Mouse (Mus musculus): ENCODE data around the gene Gp1ba.

DNA sequence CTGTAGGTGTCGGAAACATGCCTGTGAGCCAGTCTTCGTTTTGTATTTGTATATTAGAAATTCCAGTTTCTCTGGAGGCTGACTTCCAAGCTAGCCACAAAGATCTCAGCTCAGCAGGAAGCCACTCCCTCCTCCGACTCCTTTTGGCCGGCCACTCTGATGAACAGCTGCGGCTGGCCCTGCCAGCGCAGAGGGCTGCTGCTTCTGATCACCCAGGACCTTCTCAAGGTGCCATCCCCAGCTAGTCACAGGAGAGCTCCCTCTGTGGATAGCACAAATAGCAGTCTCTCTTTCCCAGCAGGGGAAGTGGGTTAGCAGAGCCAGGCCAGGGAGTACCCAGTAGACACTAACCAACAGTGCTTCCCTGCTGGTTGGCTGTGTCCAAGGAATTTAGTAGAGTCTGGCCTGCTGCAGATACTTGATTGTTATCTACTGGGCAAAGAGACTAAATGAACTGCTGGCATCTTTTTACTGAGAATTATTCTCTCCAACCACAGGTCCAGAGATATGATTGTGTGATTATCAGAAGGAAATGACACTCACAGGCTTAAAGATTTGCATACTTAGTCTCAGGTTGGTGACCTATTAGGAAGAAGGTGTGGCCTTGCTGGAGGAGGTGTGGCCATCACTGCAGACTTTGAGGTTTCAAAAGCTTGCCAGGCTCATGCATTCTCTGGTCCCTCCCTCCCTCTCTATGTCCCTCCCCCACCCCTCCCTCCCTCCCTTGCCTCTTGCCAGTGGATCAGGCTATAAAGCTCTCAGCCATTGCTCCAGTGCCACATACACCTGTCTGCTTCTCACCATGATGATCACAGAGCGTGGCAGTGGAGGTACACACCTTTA, 16.7 kb upstream of the Gp1ba start:
- no peak for TF ChIP-seq CTCF (IDR thresholded peaks at IDR 0.05; ENCODE audit: low read depth, low read length)
- TF ChIP-seq TAL1 (conservative IDR thresholded peaks at IDR 0.05; ENCODE audit: low read depth, low read length), result no peak

Data from G1E (cell line).